Comparison of ENCODE assay signal across 30 mouse cellular contexts in genomic region chr19:8142716-8143115, GRCm38 (mm10). TPM values are rescaled to one million over a fixed set of nuclear protein-coding genes. Genes with fewer than 3 reads are reported as not detected.
"Had no signal": no experiment of that assay in that cellular context is flagged by ENCODE, and none has a peak within 500 bp of the region (broad histone marks: within the 10 kb centered on the region; RNA-seq: fewer than 3 reads in every experiment).

No protein-coding gene starts in this region.

RNA-seq across cellular contexts. Expression of gene Slc22a28, which starts 10.9 kb away (rescaled TPM):
- polyA plus RNA-seq: limb, embryonic 10.5 days; limb, embryonic 11.5 days; limb, embryonic 12.5 days; limb, embryonic 13.5 days; limb, embryonic 14.5 days; limb, embryonic 15.5 days; liver, embryonic 11.5 days; liver, embryonic 12.5 days; liver, embryonic 13.5 days; liver, embryonic 14.5 days; liver, embryonic 15.5 days; liver, embryonic 16.5 days; liver, postnatal 0 days; lung, adult 2 months; lung, embryonic 14.5 days; lung, embryonic 15.5 days; lung, embryonic 16.5 days; lung, postnatal 0 days; macrophage; midbrain, embryonic 10.5 days; midbrain, embryonic 11.5 days; midbrain, embryonic 12.5 days; midbrain, embryonic 13.5 days; midbrain, embryonic 14.5 days; midbrain, embryonic 15.5 days; midbrain, embryonic 16.5 days; midbrain, postnatal 0 days; myocyte; neural tube, embryonic 11.5 days; neural tube, embryonic 12.5 days had no signal
